Mouse (Mus musculus) neural tube, embryonic 12.5 days (tissue): ENCODE measurements around the gene Dusp12. TPM values are rescaled to one million over a fixed set of nuclear protein-coding genes. Genes with fewer than 3 reads are reported as not detected.

Experiments used
- ATAC-seq: fragments of 200-750 bp; cut with Nextera tagmentation; 2 replicates; pipeline ENCODE4 v1.8.0; 2017; ENCODE audit warnings: low read depth, mild to moderate bottlenecking, moderate TSS enrichment, moderate library complexity; ENCODE audit not compliant: low FRiP score
- H3K27ac ChIP-seq: fragments of 300-500 bp; sonication (generic); 2 replicates; pipeline ENCODE4 v1.5.1; 2016
- H3K27me3 ChIP-seq: fragments of 300-500 bp; sonication (generic); replicated peaks from 2 replicates; pipeline ENCODE4 v1.6.1; 2016; ENCODE audit warnings: mild to moderate bottlenecking
- H3K36me3 ChIP-seq: fragments of 300-500 bp; sonication (generic); 2 replicates; pipeline ENCODE4 v1.6.1; 2016; ENCODE audit warnings: mild to moderate bottlenecking
- H3K4me1 ChIP-seq: fragments of 300-500 bp; sonication (generic); 2 replicates; pipeline ENCODE4 v1.6.1; 2016
- H3K4me2 ChIP-seq: fragments of 300-500 bp; sonication (generic); replicated peaks from 2 replicates; pipeline ENCODE4 v1.6.1; 2016; ENCODE audit warnings: mild to moderate bottlenecking
- H3K4me3 ChIP-seq: fragments of 300-500 bp; sonication (generic); 2 replicates; pipeline ENCODE4 v1.5.1; 2016
- H3K9ac ChIP-seq: fragments of 300-500 bp; sonication (generic); 2 replicates; pipeline ENCODE4 v1.6.1; 2016; ENCODE audit warnings: mild to moderate bottlenecking
- H3K9me3 ChIP-seq: fragments of 300-500 bp; sonication (generic); 2 replicates; pipeline ENCODE4 v1.6.1; 2016; ENCODE audit warnings: mild to moderate bottlenecking
- WGBS: fragments of 180-500 bp; shearing (Covaris S2); methylation state at CpG from one replicate; pipeline ENCODE4 v1.1.7; 2016; 5-methylcytosine and 5-hydroxymethylcytosine counted together
- polyA plus RNA-seq: library from polyadenylated mRNA; unstranded; fragments of >200 nt; fragmentation: Nextera tagmentation; extraction: Ambion mirVana; gene quantifications from 2 replicates; pipeline ENCODE4 v1.2.1, GENCODE M21; 2016

Gene Dusp12
- 34.1 and 39.0 TPM in 2 replicates for polyA plus RNA-seq

GRCm38 (mm10) chr1:170884978-170885561 lies at the start of gene Dusp12, which contains the start of gene Gm26620:
Gene Dusp12, minus strand, starts transcription at chr1:170885540.
Gene Gm26620, plus strand, starts transcription at chr1:170885065.
- peak; percentile 94 for ATAC-seq
- no peaks in the 10 kb centered on the region for H3K27me3 ChIP-seq
- peak within 1 kb of the TSS; percentile 73 for H3K4me3 ChIP-seq
- 0 out of 2 replicates have a peak within 1 kb of the TSS, but pooled peaks have one; percentile 17 for H3K27ac ChIP-seq
- H3K4me2 ChIP-seq: peak within 1 kb of the TSS; percentile 72
- peak within 1 kb of the TSS; percentile 71 for H3K9ac ChIP-seq
- WGBS: 0% methylated on average over 46 of the region's 46 CpGs
- peaks cover 12% of the 10 kb centered on the region; the same call in 1 of the 2 replicates for H3K36me3 ChIP-seq
- peaks cover 6% of the 10 kb centered on the region for H3K4me1 ChIP-seq
- no peaks in the 10 kb centered on the region for H3K9me3 ChIP-seq

GRCm38 (mm10) chr1:170934383-170934782 lies 49.0 kb upstream of the Dusp12 start:
- Histone ChIP-seq H3K4me1 (no peaks in the 10 kb centered on the region), H3K9me3 (no peaks in the 10 kb centered on the region), H3K36me3 (no peaks in the 10 kb centered on the region), H3K9ac (no peak overlapping the region), H3K27me3 (no peaks in the 10 kb centered on the region), H3K4me2 (no peak overlapping the region), H3K27ac (no peak overlapping the region), H3K4me3 (no peak overlapping the region)
- WGBS: 56% methylated on average over 2 of the region's 2 CpGs
- no peak for ATAC-seq

- no peak overlapping the region for H3K4me2 ChIP-seq
- H3K27me3 ChIP-seq: no peaks in the 10 kb centered on the region
- no peaks in the 10 kb centered on the region for H3K9me3 ChIP-seq
- H3K4me3 ChIP-seq: no peak overlapping the region
- no peaks in the 10 kb centered on the region for H3K36me3 ChIP-seq
- no peak overlapping the region for H3K9ac ChIP-seq
- no peaks in the 10 kb centered on the region for H3K4me1 ChIP-seq
- H3K27ac ChIP-seq: no peak overlapping the region
- WGBS: 86% methylated on average over 1 of the region's 1 CpGs
- no peak for ATAC-seq
These were observed 48.6 kb upstream of the Dusp12 start for GRCm38 (mm10) chr1:170933940-170934339.

- Histone ChIP-seq H3K4me2 (no peak overlapping the region), H3K36me3 (no peaks in the 10 kb centered on the region), H3K9ac (no peak overlapping the region), H3K4me3 (no peak overlapping the region), H3K27ac (no peak overlapping the region), H3K4me1 (no peaks in the 10 kb centered on the region), H3K9me3 (no peaks in the 10 kb centered on the region), H3K27me3 (no peaks in the 10 kb centered on the region)
- WGBS: 75% methylated on average over 6 of the region's 6 CpGs
- no peak for ATAC-seq
These were observed 48.1 kb upstream of the Dusp12 start for GRCm38 (mm10) chr1:170933386-170933920.

- H3K9me3 ChIP-seq: no peaks in the 10 kb centered on the region
- ATAC-seq: no peak
- H3K27ac ChIP-seq: no peak overlapping the region
- 86% methylated on average over 3 of the region's 3 CpGs for WGBS
- H3K4me1 ChIP-seq: no peaks in the 10 kb centered on the region
- H3K27me3 ChIP-seq: no peaks in the 10 kb centered on the region
- H3K4me3 ChIP-seq: no peak overlapping the region
- no peaks in the 10 kb centered on the region for H3K36me3 ChIP-seq
- no peak overlapping the region for H3K9ac ChIP-seq
- no peak overlapping the region for H3K4me2 ChIP-seq
These were observed 46.7 kb upstream of the Dusp12 start for GRCm38 (mm10) chr1:170932043-170932442.

- ATAC-seq: no peak
- 87% methylated on average over 4 of the region's 4 CpGs for WGBS
- no peaks in the 10 kb centered on the region for H3K4me1 ChIP-seq
- H3K36me3 ChIP-seq: no peaks in the 10 kb centered on the region
- H3K27ac ChIP-seq: no peak overlapping the region
- no peak overlapping the region for H3K4me3 ChIP-seq
- H3K4me2 ChIP-seq: no peak overlapping the region
- H3K27me3 ChIP-seq: no peaks in the 10 kb centered on the region
- no peak overlapping the region for H3K9ac ChIP-seq
- H3K9me3 ChIP-seq: no peaks in the 10 kb centered on the region
These were observed 43.9 kb upstream of the Dusp12 start for GRCm38 (mm10) chr1:170929245-170929644.

- ATAC-seq: no peak
- Histone ChIP-seq H3K27me3 (no peaks in the 10 kb centered on the region), H3K9me3 (no peaks in the 10 kb centered on the region), H3K4me1 (no peaks in the 10 kb centered on the region), H3K9ac (no peak overlapping the region), H3K27ac (no peak overlapping the region), H3K36me3 (no peaks in the 10 kb centered on the region), H3K4me3 (no peak overlapping the region), H3K4me2 (no peak overlapping the region)
- 75% methylated on average over 2 of the region's 2 CpGs for WGBS
These were observed 43.1 kb upstream of the Dusp12 start for GRCm38 (mm10) chr1:170928467-170928866.

- Histone ChIP-seq H3K27ac (no peak within 1 kb of the TSS), H3K27me3 (no peaks in the 10 kb centered on the region), H3K9me3 (no peaks in the 10 kb centered on the region), H3K4me1 (no peaks in the 10 kb centered on the region), H3K36me3 (no peaks in the 10 kb centered on the region), H3K9ac (no peak within 1 kb of the TSS), H3K4me2 (no peak within 1 kb of the TSS), H3K4me3 (no peak within 1 kb of the TSS)
- ATAC-seq: no peak
- 76% methylated on average over 3 of the region's 3 CpGs for WGBS
These were observed 42.0 kb upstream of the Dusp12 start, which contains the start of gene Fcrla for GRCm38 (mm10) chr1:170927378-170927777. Gene Fcrla, minus strand, starts transcription at chr1:170927583.

- Histone ChIP-seq H3K9me3 (no peaks in the 10 kb centered on the region), H3K27ac (no peak overlapping the region), H3K9ac (no peak overlapping the region), H3K4me3 (no peak overlapping the region), H3K4me2 (no peak overlapping the region), H3K36me3 (no peaks in the 10 kb centered on the region), H3K27me3 (no peaks in the 10 kb centered on the region), H3K4me1 (no peaks in the 10 kb centered on the region)
- 75% methylated on average over 6 of the region's 6 CpGs for WGBS
- no peak for ATAC-seq
These were observed 41.6 kb upstream of the Dusp12 start for GRCm38 (mm10) chr1:170926941-170927340.

GRCm38 (mm10) chr1:170924485-170924884 lies 39.1 kb upstream of the Dusp12 start:
- Histone ChIP-seq H3K9ac (no peak overlapping the region), H3K36me3 (no peaks in the 10 kb centered on the region), H3K27ac (no peak overlapping the region), H3K4me3 (no peak overlapping the region), H3K27me3 (no peaks in the 10 kb centered on the region), H3K9me3 (no peaks in the 10 kb centered on the region), H3K4me1 (no peaks in the 10 kb centered on the region), H3K4me2 (no peak overlapping the region)
- no peak for ATAC-seq
- 90% methylated on average over 6 of the region's 6 CpGs for WGBS

GRCm38 (mm10) chr1:170919308-170919707 lies 34.0 kb upstream of the Dusp12 start:
- Histone ChIP-seq H3K4me1 (no peaks in the 10 kb centered on the region), H3K4me2 (no peak overlapping the region), H3K9ac (no peak overlapping the region), H3K27ac (no peak overlapping the region), H3K4me3 (no peak overlapping the region), H3K9me3 (no peaks in the 10 kb centered on the region), H3K27me3 (no peaks in the 10 kb centered on the region), H3K36me3 (no peaks in the 10 kb centered on the region)
- ATAC-seq: no peak
- WGBS: 94% methylated on average over 8 of the region's 8 CpGs

- H3K36me3 ChIP-seq: no peaks in the 10 kb centered on the region
These were observed 30.3 kb upstream of the Dusp12 start for GRCm38 (mm10) chr1:170915657-170916056.

More at GRCm38 (mm10) chr1:170915657-170916056, 30.3 kb upstream of the Dusp12 start:
- no peak overlapping the region for H3K27ac ChIP-seq
- H3K9me3 ChIP-seq: no peaks in the 10 kb centered on the region
- H3K4me1 ChIP-seq: no peaks in the 10 kb centered on the region
- H3K4me3 ChIP-seq: no peak overlapping the region
- 86% methylated on average over 5 of the region's 5 CpGs for WGBS
- H3K9ac ChIP-seq: no peak overlapping the region
- no peak for ATAC-seq
- H3K4me2 ChIP-seq: no peak overlapping the region
- H3K27me3 ChIP-seq: 0 out of 2 replicates have a peak, but pooled peaks cover under 1% of the 10 kb centered on the region
